Mouse (Mus musculus): Measurements from ENCODE around the gene Fxr2. TPM values are rescaled to one million over a fixed set of nuclear protein-coding genes. Genes with fewer than 3 reads are reported as not detected.

The Fxr2 gene
- total RNA-seq (2021): 100 to 1,000 TPM in 1 of 2 experiments, 10 to 100 TPM in 1; 98.2 to 107 TPM

DNA sequence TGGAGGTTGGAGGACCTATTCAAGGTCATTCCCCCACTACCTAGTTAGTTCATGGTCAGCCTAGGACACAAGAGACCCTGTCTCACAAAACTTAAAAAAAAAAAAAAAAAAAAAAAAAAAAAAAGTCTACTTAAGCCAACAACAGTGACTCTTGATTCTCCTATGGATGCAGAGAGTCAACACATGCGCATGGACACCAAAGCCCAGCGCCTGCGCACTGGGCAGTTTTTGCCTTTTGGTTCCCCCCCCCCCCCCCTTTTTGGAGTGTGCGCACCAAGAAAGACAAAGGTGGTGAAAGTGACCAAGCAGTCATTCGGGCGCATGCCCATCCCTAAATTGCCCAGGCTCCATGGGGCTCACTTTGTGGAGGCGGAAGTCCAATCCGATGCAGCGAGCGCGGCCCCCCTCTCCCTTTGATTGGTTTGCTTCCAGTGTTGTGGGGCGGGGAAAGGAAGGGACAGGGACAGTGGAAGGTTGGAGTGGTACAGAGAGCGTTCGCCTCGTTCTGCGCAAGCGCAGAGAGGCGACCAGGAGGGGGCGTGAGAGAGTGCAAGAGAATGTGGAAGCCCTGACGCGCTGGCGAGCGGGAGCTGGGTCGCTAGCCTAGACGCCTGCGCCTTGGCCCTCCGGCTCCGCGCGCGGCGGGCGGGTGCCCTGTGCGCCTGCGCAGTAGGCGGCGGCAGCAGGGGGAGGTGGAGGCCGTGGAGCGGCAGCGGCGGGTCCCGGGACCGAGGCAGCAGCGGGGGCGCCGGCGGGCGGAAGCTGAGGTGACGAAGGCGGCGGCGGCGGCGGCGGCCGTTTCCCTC lies at the start of gene Fxr2:
Gene Fxr2, plus strand, starts transcription at position 707 of the 806 bp plus-strand sequence.
- peak; percentile 100 for DNase-seq
- intact Hi-C loops (cut with DNase I): no loop called here

DNA sequence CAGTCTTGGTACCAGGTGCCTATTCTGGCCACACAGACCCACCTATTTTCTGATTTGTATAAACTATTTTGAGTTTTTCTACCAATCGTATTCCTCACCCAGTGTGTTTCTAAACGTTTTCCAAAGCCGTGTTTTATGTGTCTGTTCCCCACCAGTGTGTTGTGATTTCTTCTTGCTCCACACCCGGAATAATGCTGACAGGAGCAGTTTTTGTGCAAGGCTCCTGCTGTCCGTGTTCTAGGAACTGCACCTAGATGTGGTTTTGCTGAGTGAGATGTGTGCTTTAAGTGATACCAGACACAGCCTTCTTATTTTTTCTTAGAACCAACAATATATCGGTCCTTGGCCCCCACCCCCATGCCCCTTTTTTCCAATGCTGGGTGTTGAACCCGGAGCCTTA lies 48.8 kb upstream of the Fxr2 start:
- intact Hi-C loops (cut with DNase I): no loop called here
- no peak for DNase-seq

DNA sequence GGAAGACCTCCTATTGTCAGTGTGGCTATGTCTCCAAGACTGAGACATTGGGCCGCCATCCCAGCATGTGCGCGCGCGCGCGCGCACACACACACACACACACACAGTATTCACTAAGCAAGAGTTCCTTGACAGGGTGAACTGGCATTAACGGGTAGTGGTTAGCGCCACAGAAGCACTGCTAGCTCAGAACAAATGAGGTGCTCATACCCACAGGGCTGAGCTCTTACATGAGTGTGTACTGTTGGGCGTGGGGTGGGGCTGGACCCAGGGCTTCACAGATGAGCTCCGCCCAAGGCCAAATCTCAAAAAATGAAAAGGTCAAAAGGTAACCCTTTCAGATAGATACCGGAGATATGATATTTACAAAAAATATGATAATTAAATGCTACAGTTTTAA lies 47.9 kb upstream of the Fxr2 start:
- intact Hi-C loops (cut with DNase I): no loop called here
- DNase-seq: no peak

DNA sequence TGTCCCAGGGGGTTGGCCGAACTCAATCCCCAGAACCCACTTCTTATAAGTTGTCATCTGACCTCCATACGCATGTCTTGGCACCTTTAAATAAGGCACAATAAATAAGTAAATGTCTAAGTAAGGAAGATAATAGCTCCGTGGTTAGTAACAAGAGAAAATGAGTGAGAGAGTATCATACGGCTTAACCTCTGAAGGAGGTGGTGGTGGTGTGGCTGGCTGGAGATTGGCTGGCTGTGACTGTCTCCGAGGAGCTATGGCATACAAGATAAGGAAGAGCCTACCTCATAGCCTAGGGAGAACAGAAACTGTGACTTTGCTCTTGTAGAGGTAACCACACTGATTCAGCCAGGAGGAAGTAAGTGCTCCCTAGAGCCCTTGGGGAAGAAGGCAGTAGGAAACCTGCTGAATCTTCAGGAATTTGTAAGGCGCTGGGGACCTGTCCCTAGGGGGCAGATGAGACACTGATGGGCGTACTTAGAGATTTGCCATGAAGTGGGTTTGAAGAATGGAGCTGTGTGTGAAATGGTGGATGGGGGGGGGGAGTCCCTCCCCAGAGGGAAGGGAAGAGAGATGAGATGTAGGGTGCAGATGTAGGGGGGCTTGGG lies 47.0 kb upstream of the Fxr2 start:
- intact Hi-C loops (cut with DNase I): no loop called here

DNA sequence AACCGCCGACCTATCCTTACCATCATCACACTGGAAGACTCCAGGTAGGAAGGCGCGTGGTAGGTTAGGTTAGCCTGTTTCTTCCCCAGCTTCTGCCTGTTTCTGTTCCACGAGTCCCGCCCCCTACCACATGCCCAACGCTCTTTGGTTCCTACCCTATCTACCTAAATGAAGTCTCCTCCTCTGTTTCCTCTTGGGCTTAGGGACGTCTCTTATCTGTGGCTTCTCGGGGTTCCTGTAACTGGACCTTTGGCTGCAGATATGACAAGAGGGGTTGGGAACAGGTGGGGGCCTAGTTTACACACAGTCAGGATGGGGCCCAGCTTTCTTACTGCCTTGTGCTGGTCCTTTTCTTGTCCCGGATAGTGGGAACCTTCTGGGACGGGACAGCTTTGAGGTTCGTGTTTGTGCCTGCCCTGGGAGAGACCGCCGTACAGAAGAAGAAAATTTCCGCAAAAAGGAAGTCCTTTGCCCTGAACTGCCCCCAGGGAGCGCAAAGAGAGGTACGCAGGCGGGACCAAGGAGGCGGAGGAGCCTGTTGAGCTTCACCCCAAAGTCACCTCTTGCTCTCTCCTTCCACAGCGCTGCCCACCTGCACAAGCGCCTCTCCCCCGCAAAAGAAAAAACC lies 43.5 kb upstream of the Fxr2 start:
- intact Hi-C loops (cut with DNase I): no loop called here
- DNase-seq: no peak

More for the DNA sequence above, 47.0 kb upstream of the Fxr2 start:
- DNase-seq: no peak

DNA sequence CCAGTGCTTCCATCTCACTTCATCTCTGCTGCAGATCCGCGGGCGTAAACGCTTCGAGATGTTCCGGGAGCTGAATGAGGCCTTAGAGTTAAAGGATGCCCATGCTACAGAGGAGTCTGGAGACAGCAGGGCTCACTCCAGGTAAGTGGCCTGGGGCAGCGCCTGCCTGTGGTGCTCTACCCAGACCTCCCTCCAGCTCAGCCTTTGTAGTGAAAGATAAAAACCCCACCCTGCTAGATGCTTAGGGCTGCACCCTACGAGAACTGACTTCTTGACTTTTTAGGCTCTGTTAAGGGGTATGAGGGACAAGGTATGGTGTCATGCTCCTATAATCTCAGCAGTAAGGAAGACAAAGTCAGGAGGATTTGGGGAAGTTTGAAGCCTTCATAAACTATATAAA lies 42.2 kb upstream of the Fxr2 start:
- DNase-seq: no peak
- intact Hi-C loops (cut with DNase I): no loop called here

DNA sequence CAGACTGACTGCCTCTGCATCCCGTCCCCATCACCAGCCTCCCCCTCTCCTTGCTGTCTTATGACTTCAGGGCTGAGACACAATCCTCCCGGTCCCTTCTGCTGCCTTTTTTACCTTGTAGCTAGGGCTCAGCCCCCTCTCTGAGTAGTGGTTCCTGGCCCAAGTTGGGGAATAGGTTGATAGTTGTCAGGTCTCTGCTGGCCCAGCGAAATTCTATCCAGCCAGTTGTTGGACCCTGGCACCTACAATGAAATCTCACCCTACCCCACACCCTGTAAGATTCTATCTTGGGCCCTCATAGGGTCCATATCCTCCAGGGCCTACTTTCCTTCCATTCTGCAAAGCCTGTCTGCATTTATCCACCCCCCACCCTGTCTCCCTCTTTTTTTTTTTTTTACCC lies 41.4 kb upstream of the Fxr2 start:
- DNase-seq: no peak
- intact Hi-C loops (cut with DNase I): no loop called here

DNA sequence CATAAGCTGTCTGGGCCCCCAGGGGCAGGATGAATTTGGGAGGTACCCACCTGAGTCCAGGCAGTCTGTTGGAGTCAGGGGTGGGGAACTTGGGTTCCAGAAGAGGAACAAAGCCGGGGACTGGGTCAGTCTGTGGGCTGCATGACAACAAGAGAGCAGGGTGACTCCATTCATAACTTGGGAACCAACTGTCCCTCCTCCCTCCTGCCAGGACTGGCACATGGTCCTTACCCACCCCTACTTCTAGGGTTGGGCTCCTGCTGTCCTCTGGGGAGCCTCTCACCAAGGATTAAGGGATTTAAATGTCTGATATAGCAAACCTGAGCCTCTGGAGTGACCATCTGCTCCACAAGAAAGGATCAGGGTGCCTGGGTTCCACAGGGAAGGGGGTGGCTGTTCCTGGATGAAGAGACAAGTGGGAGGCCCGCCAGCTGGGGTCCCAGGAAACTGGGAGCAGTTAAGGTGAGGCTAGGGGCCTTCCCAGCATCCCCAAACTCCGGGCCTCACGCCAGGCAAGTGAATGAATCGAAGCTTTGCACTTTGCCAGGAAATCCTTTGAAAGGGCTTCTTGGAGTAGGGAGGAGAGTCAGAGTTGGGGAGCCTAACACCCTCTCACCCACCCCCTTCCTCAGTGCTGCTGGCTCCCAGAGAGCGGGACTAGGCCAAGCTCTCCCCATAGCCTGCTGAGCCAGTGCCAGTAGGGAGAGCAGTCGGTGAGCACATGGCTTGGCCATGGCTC lies 40.7 kb upstream of the Fxr2 start:
- peak; percentile 82 for DNase-seq
- intact Hi-C loops (cut with DNase I): no loop called here

DNA sequence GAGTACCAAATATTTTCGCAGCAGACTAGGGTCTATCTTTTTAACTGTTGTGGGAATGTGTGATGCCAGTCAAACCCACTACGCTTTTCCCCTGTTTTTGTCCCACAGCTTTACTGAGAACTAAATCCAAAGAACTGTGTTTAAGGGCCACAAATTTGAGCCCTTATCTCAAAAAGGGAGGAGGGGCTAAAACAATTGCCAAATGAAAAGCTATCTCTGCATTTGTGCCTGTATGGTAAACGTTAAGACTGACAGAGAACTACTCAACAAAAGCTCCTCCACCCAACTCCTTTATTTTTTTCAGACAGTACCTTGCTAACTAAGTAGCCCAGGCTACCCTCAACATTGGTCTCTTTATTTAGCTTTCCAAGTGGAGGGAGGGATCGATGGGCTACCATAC lies 40.0 kb upstream of the Fxr2 start:
- intact Hi-C loops (cut with DNase I): no loop called here
- no peak for DNase-seq

DNA sequence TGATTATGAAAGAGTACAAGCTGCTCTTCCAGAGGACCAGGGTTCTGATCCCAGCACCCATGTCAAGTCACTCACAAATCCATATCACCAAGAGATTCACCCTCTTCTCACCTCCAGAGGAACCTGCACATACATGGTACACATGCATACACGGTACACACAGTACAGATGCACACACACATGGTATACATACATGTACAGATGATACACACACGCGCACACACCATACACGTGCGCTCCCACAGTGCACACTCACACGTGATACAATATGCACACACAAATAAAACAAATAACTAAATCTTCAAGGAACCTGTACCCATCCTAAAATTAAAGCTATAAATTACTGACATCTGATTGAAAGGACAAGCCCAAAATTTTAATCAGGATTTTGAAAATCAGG lies 37.9 kb upstream of the Fxr2 start:
- intact Hi-C loops (cut with DNase I): no loop called here
- DNase-seq: no peak

DNA sequence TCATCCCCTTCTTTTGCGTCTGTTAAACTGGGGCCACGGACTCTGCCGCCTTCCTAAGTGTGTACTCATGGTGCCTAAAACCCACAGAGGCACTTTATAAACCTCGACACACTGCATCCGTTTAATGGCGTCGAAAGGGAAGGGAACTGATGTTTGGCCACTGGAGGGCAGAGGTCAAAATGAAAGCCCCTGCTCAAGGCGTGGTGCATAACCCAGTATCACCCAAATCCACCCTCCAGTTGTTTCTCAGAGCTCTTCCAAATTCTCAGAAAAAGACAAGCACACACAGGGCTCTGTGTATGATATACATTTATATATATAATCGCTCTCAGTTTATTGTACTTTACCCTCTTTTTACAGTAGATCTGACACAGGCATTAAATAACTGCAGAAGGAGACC lies 33.4 kb upstream of the Fxr2 start:
- no peak for DNase-seq
- intact Hi-C loops (cut with DNase I): no loop called here

DNA sequence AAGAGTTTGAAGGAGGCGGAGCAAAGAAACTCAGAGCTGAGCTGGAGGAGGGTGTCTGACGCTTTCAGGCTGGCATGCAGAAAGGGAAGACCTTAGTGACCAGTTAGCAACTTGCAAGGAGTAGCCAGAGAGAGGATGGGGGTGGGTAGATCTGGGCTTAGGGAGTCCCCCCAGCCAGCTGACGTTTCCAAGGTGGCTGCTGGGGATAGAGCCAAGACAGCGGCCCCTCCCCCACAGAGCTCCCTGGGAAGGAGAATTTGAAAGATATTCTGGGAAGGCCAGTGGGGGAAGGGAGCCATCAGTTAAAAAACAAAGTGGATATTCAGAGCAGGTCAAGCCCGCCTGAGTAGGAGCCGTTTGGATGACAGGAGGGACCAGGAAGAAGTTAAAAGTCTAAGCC lies 32.7 kb upstream of the Fxr2 start:
- intact Hi-C loops (cut with DNase I): no loop called here
- peak; percentile 86 for DNase-seq

DNA sequence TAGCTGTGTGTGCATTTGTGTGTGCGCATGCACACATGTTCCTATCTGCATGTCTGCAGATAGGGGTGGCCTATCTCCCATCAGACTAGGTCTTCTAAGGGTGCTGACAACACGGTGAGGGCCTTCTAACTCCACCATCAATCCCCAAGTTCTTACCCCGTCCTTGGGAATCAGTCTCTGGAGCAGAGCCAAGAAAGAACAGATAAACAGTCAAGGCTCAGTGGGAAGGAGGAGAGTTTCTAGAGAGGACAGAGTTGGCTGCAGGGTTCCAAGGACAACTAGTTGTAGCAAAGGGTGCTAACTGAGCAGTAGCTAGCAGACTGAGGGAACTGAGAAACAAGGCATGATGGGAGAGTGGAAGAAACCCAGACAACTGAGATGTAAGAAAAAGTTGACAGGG lies 31.0 kb upstream of the Fxr2 start:
- intact Hi-C loops (cut with DNase I): no loop called here
- no peak for DNase-seq

DNA sequence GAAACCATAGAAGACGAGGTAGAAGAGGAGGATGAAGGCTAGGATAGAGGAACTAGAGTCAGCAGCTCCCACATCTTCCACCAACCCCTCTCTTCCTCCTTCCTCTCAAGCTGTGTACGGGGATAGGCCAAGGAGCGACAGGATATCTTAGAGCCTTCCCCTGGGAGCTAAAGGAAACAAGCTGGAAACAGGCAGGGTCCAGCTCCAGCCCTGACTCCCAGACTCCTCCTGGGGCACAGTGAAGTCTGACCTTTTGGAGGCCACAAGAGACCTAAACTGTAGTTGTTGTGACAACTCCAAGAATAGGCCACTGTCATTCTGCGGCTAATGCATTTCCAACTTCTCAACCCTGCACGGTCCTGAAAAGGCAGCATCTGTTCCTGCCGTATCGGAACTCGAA lies 29.3 kb upstream of the Fxr2 start:
- no peak for DNase-seq
- intact Hi-C loops (cut with DNase I): no loop called here

DNA sequence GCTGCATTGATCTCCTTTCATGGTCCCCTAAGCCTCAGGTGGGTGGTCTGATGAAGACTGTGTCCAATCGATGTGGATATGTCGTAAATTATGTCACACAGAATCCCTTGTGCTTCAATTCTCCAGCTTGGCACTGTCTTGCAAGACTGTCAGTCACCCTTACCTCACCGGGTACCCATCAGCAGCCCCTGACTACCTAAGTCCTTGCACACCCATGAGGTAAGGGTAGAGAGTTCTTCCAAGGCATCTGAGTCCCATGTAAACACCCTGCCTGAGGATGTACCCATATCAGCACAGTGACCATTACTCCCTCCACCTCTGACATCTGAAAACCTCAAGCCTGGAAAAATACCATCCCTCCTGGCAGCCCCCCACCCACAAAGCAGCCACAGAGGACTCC lies 28.4 kb upstream of the Fxr2 start:
- intact Hi-C loops (cut with DNase I): no loop called here

DNA sequence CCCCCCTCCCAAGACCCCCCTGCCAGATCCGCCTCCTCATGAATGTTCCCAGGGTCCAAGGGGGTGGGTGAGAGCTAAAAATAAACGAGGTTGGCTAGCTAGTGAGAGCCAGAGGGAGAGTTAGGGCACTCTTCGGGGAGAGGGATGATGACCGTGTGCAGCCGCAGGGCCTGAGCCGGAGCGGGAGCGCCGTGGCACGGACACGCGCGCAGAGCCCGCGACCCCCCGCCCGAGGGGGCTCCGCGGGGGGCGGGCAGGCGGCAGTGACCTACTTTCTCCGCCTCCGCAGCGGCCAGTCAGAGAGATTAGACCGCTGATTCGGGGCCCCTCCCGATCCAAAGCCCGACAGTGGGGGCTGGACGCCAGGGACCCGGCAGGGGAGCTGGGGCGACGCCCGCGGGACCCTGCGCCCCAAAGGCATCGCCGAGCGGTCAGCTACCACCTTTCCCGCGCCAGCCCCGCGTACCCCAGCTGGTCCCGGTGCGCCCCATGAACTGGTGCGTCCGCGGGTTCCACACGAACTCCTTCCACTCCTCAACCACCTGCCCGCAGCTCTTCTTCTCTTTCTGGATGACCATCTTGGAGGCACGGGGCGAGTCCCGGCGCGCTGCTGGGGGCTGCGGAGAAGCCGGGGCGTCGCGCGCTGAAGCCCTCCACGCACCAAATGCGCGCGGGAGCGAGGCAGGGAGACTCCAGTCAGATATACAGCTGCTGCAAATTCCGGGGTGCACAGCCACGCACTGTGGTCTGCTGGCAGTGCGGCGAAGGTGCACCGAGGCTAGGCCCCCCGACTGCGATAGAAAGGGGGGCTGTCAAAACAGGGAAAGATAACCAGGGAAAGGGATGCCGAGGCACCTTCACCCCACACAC lies 27.8 kb upstream of the Fxr2 start:
- DNase-seq: peak; percentile 54
- intact Hi-C loops (cut with DNase I): no loop called here

More for the DNA sequence above, 28.4 kb upstream of the Fxr2 start:
- DNase-seq: no peak

DNA sequence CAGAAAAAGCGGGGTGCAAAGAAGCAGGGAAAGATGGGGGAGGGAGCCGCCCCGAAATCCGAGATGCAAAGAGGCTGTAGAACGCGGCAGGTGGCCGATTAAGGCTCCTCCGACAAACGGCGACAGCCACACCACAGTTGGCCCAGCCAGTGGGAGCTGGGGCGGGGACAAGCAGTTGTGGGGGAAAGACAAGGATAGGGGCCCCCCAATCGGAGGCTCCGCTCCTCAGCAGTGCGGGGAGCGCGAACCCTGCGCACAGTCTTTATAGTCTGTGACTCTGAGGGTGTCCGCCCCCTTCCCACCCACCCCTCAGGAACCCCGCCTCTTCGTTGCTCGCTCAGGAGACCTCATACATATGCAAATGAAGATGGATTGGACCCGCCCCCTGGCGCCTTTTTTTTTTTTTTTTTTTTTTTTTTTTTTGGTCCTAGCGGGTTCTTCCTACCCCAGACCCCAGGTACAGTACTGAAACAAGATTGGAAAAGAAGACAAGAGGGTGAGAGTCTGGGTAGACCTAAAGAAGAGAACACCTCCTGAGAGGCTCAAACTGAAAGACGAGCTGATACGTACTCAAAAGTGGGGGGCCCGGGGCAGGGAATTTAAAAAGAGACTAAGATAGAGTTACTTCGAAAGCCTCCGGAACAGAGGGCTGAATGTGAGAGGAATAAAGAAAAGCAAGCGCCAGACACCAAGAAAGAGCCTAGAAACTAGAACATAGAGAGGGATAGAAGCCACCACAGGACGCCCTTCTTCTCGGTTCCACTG lies 26.9 kb upstream of the Fxr2 start, which contains the start of gene Atp1b2:
Gene Atp1b2, minus strand, starts transcription at position 217 of the 765 bp plus-strand sequence.
- DNase-seq: peak; percentile 89
- intact Hi-C loops (cut with DNase I): no loop called here

DNA sequence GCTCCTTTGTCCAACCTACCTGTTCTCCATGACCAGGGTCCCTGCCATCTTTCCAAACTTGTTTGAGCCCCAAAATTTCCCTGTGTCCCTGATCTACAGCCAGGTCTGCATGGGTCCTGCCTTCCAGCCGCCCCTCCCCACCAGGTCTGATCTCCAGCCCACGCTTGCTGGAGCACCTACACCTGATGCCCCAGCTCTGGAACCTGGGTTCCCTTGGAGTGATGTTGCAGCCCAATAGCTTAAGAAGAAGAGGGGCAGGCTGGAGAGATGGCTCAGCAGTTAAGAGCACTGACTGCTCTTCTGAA lies 26.3 kb upstream of the Fxr2 start:
- no peak for DNase-seq
- intact Hi-C loops (cut with DNase I): no loop called here

DNA sequence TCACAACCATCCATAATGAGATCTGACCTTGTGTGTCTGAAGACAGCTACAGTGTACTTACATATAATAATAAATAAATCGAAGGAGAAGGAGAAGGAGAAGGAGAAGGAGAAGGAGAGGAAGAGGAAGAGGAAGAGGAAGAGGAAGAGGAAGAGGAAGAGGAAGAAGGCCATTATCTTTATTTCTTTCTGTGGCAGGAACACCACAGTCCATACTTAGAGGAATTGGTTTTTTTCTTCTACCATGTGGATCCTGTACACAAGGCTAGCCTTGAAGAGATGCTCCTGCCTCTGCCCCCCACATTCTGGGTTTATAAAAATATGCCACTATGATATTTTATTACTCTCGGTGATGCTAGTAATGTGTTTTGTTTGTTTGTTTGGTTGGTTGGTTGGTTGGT lies 26.0 kb upstream of the Fxr2 start:
- intact Hi-C loops (cut with DNase I): no loop called here
- DNase-seq: no peak

DNA sequence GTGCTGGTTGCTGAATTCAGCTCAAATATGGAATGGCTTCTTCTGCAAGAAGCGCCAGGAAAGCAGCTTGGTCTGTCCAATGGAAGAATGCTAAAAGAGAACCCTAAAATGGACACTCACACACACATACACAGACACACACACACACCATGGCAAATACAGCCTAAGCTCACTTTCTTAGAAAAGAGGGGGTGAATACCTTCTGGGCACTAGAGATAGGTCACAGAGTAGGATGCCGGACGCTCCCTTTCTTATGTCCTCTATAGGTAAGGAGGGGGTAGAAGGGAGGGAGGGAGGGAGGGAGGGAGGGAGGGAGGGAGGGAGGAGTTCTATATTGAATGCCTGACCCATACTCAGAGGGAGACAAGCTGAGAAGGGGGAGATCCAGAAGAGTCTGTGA lies 24.3 kb upstream of the Fxr2 start:
- intact Hi-C loops (cut with DNase I): no loop called here
- DNase-seq: no peak
